Mouse (Mus musculus) G1E-ER4 (cell line): Measurements from ENCODE around the gene Ubxn7. TPM values are rescaled to one million over a fixed set of nuclear protein-coding genes. Genes with fewer than 3 reads are reported as not detected.

ENCODE experiments used
- GATA1 ChIP-seq: IDR thresholded peaks from one replicate; pipeline ENCODE4 v1.8.0; 2012; ENCODE audit warnings: low read length, inconsistent platforms
- polyA plus RNA-seq: library from polyadenylated mRNA; stranded (reverse); fragments of >175 nt; gene quantifications from 2 replicates; pipeline ENCODE4 v1.2.3, GENCODE M21; 2012

Ubxn7 gene
- 6.1 and 8.3 TPM in 2 replicates for polyA plus RNA-seq

- no peak for TF ChIP-seq GATA1
Observed at GRCm38 (mm10) chr16:32332040-32332555, at the start of gene Ubxn7. Gene Ubxn7 (plus strand): TSS chr16:32332257.

- TF ChIP-seq GATA1: no peak
Observed at GRCm38 (mm10) chr16:32282608-32283007, 49.4 kb upstream of the Ubxn7 start.

GRCm38 (mm10) chr16:32291821-32292220 is 40.2 kb upstream of the Ubxn7 start:
- no peak for TF ChIP-seq GATA1

GRCm38 (mm10) chr16:32303046-32303445 is 29.0 kb upstream of the Ubxn7 start:
- no peak for TF ChIP-seq GATA1

- TF ChIP-seq GATA1: no peak
Observed at GRCm38 (mm10) chr16:32303886-32304285, 28.2 kb upstream of the Ubxn7 start.

GRCm38 (mm10) chr16:32311970-32312369 is 20.1 kb upstream of the Ubxn7 start:
- no peak for TF ChIP-seq GATA1

- TF ChIP-seq GATA1: no peak
Observed at GRCm38 (mm10) chr16:32312386-32312785, 19.7 kb upstream of the Ubxn7 start.

GRCm38 (mm10) chr16:32312859-32313258 is 19.2 kb upstream of the Ubxn7 start:
- TF ChIP-seq GATA1: no peak

- no peak for TF ChIP-seq GATA1
Observed at GRCm38 (mm10) chr16:32316601-32317000, 15.5 kb upstream of the Ubxn7 start.

- TF ChIP-seq GATA1: no peak
Observed at GRCm38 (mm10) chr16:32323953-32324352, 8.1 kb upstream of the Ubxn7 start.

GRCm38 (mm10) chr16:32330876-32331670 is 984 bp upstream of the Ubxn7 start:
- TF ChIP-seq GATA1: no peak

- no peak for TF ChIP-seq GATA1
Observed at GRCm38 (mm10) chr16:32332556-32333511, 777 bp downstream of the Ubxn7 start.

GRCm38 (mm10) chr16:32335146-32335545 is 3.1 kb downstream of the Ubxn7 start:
- no peak for TF ChIP-seq GATA1

GRCm38 (mm10) chr16:32336026-32336780 is 4.1 kb downstream of the Ubxn7 start:
- TF ChIP-seq GATA1: no peak

GRCm38 (mm10) chr16:32337001-32337400 is 4.9 kb downstream of the Ubxn7 start:
- TF ChIP-seq GATA1: no peak
